Mouse (Mus musculus): ENCODE results near the gene Sox21. TPM values are rescaled to one million over a fixed set of nuclear protein-coding genes. Genes with fewer than 3 reads are reported as not detected.

Sox21 gene
- polyA plus RNA-seq, 1 experiment: 0.01 TPM

GRCm38 (mm10) chr14:118216826-118217225, 20.0 kb downstream of the Sox21 start:
- Histone ChIP-seq H3ac (ENCODE audit: control insufficient read depth, insufficient read length, low read depth) (no peak overlapping the region), H3K36me3 (ENCODE audit: control insufficient read depth, insufficient read depth) (no peaks in the 10 kb centered on the region), H3K27me3 (ENCODE audit: control insufficient read depth, insufficient read depth, insufficient read length) (peaks cover 4% of the 10 kb centered on the region), H3K79me2 (ENCODE audit: control insufficient read depth, insufficient read depth) (no peaks in the 10 kb centered on the region), H3K79me3 (ENCODE audit: low read depth) (no peaks in the 10 kb centered on the region), H3K4me3 (ENCODE audit: insufficient read depth, poor library complexity, severe bottlenecking) (no peak overlapping the region)
- TF ChIP-seq MYOD1 (IDR thresholded peaks at IDR 0.05; ENCODE audit: control insufficient read depth, insufficient read length, low read depth) (no peak), MAX (IDR thresholded peaks at IDR 0.05) (no peak), USF1 (IDR thresholded peaks at IDR 0.05; ENCODE audit: low read depth) (no peak), CTCF (IDR thresholded peaks at IDR 0.05; ENCODE audit: control insufficient read depth, insufficient read depth, insufficient read length) (no peak), CEBPB (IDR thresholded peaks at IDR 0.05; ENCODE audit: low read depth) (no peak), MYOG (IDR thresholded peaks at IDR 0.05; ENCODE audit: control insufficient read depth, extremely low read depth, insufficient read length) (no peak), FOSL1 (IDR thresholded peaks at IDR 0.05; ENCODE audit: insufficient read depth, low read length, poor library complexity, severe bottlenecking) (no peak)

GRCm38 (mm10) chr14:118212188-118212804, 24.5 kb downstream of the Sox21 start:
- TF ChIP-seq CTCF (IDR thresholded peaks at IDR 0.05; ENCODE audit: control insufficient read depth, insufficient read depth, insufficient read length): no peak
- TF ChIP-seq MYOG (IDR thresholded peaks at IDR 0.05; ENCODE audit: control insufficient read depth, extremely low read depth, insufficient read length): no peak
- no peak for TF ChIP-seq FOSL1 (IDR thresholded peaks at IDR 0.05; ENCODE audit: insufficient read depth, low read length, poor library complexity, severe bottlenecking)
- Histone ChIP-seq H3K79me3 (ENCODE audit: low read depth) (no peaks in the 10 kb centered on the region), H3K4me3 (ENCODE audit: insufficient read depth, poor library complexity, severe bottlenecking) (no peak overlapping the region), H3K27me3 (ENCODE audit: control insufficient read depth, insufficient read depth, insufficient read length) (peaks cover 4% of the 10 kb centered on the region), H3K36me3 (ENCODE audit: control insufficient read depth, insufficient read depth) (no peaks in the 10 kb centered on the region), H3ac (ENCODE audit: control insufficient read depth, insufficient read length, low read depth) (no peak overlapping the region), H3K79me2 (ENCODE audit: control insufficient read depth, insufficient read depth) (no peaks in the 10 kb centered on the region)

GRCm38 (mm10) chr14:118209642-118210041, 27.2 kb downstream of the Sox21 start:
- Histone ChIP-seq H3K27me3 (ENCODE audit: control insufficient read depth, insufficient read depth, insufficient read length) (no peaks in the 10 kb centered on the region), H3K4me3 (ENCODE audit: insufficient read depth, poor library complexity, severe bottlenecking) (no peak overlapping the region), H3K36me3 (ENCODE audit: control insufficient read depth, insufficient read depth) (no peaks in the 10 kb centered on the region), H3K79me2 (ENCODE audit: control insufficient read depth, insufficient read depth) (no peaks in the 10 kb centered on the region), H3K79me3 (ENCODE audit: low read depth) (no peaks in the 10 kb centered on the region), H3ac (ENCODE audit: control insufficient read depth, insufficient read length, low read depth) (no peak overlapping the region)
- TF ChIP-seq CEBPB (IDR thresholded peaks at IDR 0.05; ENCODE audit: low read depth): no peak
- TF ChIP-seq MYOG (IDR thresholded peaks at IDR 0.05; ENCODE audit: control insufficient read depth, extremely low read depth, insufficient read length): no peak
- TF ChIP-seq CTCF (IDR thresholded peaks at IDR 0.05; ENCODE audit: control insufficient read depth, insufficient read depth, insufficient read length): no peak
- TF ChIP-seq FOSL1 (IDR thresholded peaks at IDR 0.05; ENCODE audit: insufficient read depth, low read length, poor library complexity, severe bottlenecking): no peak
- TF ChIP-seq MYOD1 (IDR thresholded peaks at IDR 0.05; ENCODE audit: control insufficient read depth, insufficient read length, low read depth): no peak
- TF ChIP-seq MAX (IDR thresholded peaks at IDR 0.05): no peak
- no peak for TF ChIP-seq USF1 (IDR thresholded peaks at IDR 0.05; ENCODE audit: low read depth)

DNA sequence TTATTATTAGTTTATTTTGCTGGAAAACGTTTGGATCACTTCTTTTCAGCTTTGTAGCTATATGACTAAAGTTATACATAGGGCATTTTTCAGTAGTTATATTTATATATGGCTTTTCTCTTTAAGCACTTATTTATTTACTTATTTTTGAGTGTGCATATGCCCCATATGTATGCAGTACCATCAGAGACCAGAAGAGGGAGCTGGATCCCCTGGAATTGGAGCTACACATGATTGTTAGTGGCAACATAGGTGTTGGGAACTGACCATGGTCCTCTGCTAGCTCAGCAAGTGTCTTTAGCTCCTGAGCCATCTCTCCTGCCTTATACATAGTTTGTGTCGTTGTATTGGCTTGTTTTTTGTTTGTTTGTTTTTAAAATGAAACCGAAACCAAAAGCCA, 29.5 kb downstream of the Sox21 start:
- Histone ChIP-seq H3K4me3 (ENCODE audit: insufficient read depth, poor library complexity, severe bottlenecking) (no peak overlapping the region), H3K36me3 (ENCODE audit: control insufficient read depth, insufficient read depth) (no peaks in the 10 kb centered on the region), H3K27me3 (ENCODE audit: control insufficient read depth, insufficient read depth, insufficient read length) (no peaks in the 10 kb centered on the region), H3K79me3 (ENCODE audit: low read depth) (no peaks in the 10 kb centered on the region), H3ac (ENCODE audit: control insufficient read depth, insufficient read length, low read depth) (no peak overlapping the region), H3K79me2 (ENCODE audit: control insufficient read depth, insufficient read depth) (no peaks in the 10 kb centered on the region)
- TF ChIP-seq MAX (IDR thresholded peaks at IDR 0.05): no peak
- no peak for TF ChIP-seq CEBPB (IDR thresholded peaks at IDR 0.05; ENCODE audit: low read depth)
- no peak for TF ChIP-seq FOSL1 (IDR thresholded peaks at IDR 0.05; ENCODE audit: insufficient read depth, low read length, poor library complexity, severe bottlenecking)

DNA sequence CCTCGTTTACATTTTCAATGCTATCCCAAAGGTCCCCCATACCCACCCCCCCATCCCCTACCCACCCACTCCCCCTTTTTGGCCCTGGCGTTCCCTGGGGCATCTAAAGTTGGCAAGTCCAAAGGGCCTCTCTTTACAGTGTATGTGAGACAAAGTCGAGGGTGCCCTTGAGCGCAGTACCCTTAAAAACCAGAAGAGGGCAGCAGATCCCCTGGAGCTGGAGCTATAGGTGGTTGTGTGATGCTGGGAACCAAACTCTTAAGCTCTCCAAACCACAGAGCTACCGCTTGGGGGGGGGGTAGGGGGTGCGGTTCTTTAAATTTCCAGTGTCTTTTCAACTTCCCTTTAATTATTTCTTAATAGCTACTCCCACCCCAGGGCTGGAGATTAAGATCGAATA, 33.8 kb downstream of the Sox21 start:
- Histone ChIP-seq H3ac (ENCODE audit: control insufficient read depth, insufficient read length, low read depth) (no peak overlapping the region), H3K36me3 (ENCODE audit: control insufficient read depth, insufficient read depth) (no peaks in the 10 kb centered on the region), H3K79me3 (ENCODE audit: low read depth) (no peaks in the 10 kb centered on the region), H3K4me3 (ENCODE audit: insufficient read depth, poor library complexity, severe bottlenecking) (no peak overlapping the region), H3K27me3 (ENCODE audit: control insufficient read depth, insufficient read depth, insufficient read length) (peaks cover 3% of the 10 kb centered on the region), H3K79me2 (ENCODE audit: control insufficient read depth, insufficient read depth) (no peaks in the 10 kb centered on the region)
- TF ChIP-seq FOSL1 (IDR thresholded peaks at IDR 0.05; ENCODE audit: insufficient read depth, low read length, poor library complexity, severe bottlenecking) (no peak), CTCF (IDR thresholded peaks at IDR 0.05; ENCODE audit: control insufficient read depth, insufficient read depth, insufficient read length) (no peak), MYOD1 (IDR thresholded peaks at IDR 0.05; ENCODE audit: control insufficient read depth, insufficient read length, low read depth) (no peak), MYOG (IDR thresholded peaks at IDR 0.05; ENCODE audit: control insufficient read depth, extremely low read depth, insufficient read length) (no peak), MAX (IDR thresholded peaks at IDR 0.05) (no peak), USF1 (IDR thresholded peaks at IDR 0.05; ENCODE audit: low read depth) (no peak), CEBPB (IDR thresholded peaks at IDR 0.05; ENCODE audit: low read depth) (no peak)

- Histone ChIP-seq H3K36me3 (ENCODE audit: control insufficient read depth, insufficient read depth) (no peaks in the 10 kb centered on the region), H3K79me3 (ENCODE audit: low read depth) (no peaks in the 10 kb centered on the region), H3K79me2 (ENCODE audit: control insufficient read depth, insufficient read depth) (no peaks in the 10 kb centered on the region), H3K27me3 (ENCODE audit: control insufficient read depth, insufficient read depth, insufficient read length) (peaks cover 3% of the 10 kb centered on the region), H3K4me3 (ENCODE audit: insufficient read depth, poor library complexity, severe bottlenecking) (no peak overlapping the region), H3ac (ENCODE audit: control insufficient read depth, insufficient read length, low read depth) (no peak overlapping the region)
- TF ChIP-seq MYOD1 (IDR thresholded peaks at IDR 0.05; ENCODE audit: control insufficient read depth, insufficient read length, low read depth) (no peak), USF1 (IDR thresholded peaks at IDR 0.05; ENCODE audit: low read depth) (no peak), CTCF (IDR thresholded peaks at IDR 0.05; ENCODE audit: control insufficient read depth, insufficient read depth, insufficient read length) (no peak), MAX (IDR thresholded peaks at IDR 0.05) (no peak), FOSL1 (IDR thresholded peaks at IDR 0.05; ENCODE audit: insufficient read depth, low read length, poor library complexity, severe bottlenecking) (no peak), MYOG (IDR thresholded peaks at IDR 0.05; ENCODE audit: control insufficient read depth, extremely low read depth, insufficient read length) (no peak), CEBPB (IDR thresholded peaks at IDR 0.05; ENCODE audit: low read depth) (no peak)
Measured at GRCm38 (mm10) chr14:118202006-118202405, 34.8 kb downstream of the Sox21 start.

All from C2C12 (cell line).